Mouse (Mus musculus): ENCODE data around the gene Wdfy2.

DNA sequence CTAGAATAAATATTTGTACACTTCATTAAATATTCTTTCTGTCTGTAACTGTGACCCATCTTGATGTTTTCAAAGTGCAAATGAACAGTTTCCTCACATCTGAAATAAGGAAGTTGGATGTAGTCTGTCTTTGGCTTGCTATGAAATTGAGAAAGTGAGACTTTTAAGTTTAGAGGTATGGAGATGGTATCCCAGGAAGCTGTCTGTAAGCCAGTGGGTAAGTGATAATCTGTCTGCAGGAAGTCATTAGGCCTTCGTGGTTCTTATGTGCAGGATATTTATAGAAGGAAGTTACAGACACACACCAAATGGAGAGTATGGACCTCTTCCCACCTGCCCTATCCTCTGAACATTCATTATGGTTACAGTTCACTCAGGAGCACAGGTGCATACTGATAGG lies 26.8 kb downstream of the Wdfy2 start:
- no peak for TF ChIP-seq CTCF (IDR thresholded peaks at IDR 0.05; ENCODE audit: borderline replicate concordance, control insufficient read depth, extremely low read depth, insufficient read depth, low read length, poor library complexity)
- TF ChIP-seq POLR2A (IDR thresholded peaks at IDR 0.05; ENCODE audit: control insufficient read depth, extremely low read depth, insufficient read depth, low read length, poor library complexity): no peak
